Mouse (Mus musculus) limb, embryonic 12.5 days (tissue): ENCODE results near the gene Mettl25. TPM values are rescaled to one million over a fixed set of nuclear protein-coding genes. Genes with fewer than 3 reads are reported as not detected.

ENCODE experiments used
- ATAC-seq: fragments of 200-750 bp; cut with Nextera tagmentation; 2 replicates; pipeline ENCODE4 v1.8.0; 2017; ENCODE audit warnings: low read depth, moderate TSS enrichment; ENCODE audit not compliant: insufficient number of reproducible peaks, insufficient read depth, low FRiP score, low TSS enrichment
- H3K27ac ChIP-seq: fragments of 300-500 bp; sonication (generic); 2 replicates; pipeline ENCODE4 v1.5.1; 2016; ENCODE audit warnings: mild to moderate bottlenecking, moderate library complexity
- H3K27me3 ChIP-seq: fragments of 300-500 bp; sonication (generic); 2 replicates; pipeline ENCODE4 v1.6.1; 2016; ENCODE audit warnings: mild to moderate bottlenecking, moderate library complexity
- H3K36me3 ChIP-seq: fragments of 300-500 bp; sonication (generic); 2 replicates; pipeline ENCODE4 v1.6.1; 2016; ENCODE audit warnings: mild to moderate bottlenecking, moderate library complexity
- H3K4me1 ChIP-seq: fragments of 300-500 bp; sonication (generic); replicated peaks from 2 replicates; pipeline ENCODE4 v1.6.1; 2016
- H3K4me2 ChIP-seq: fragments of 300-500 bp; sonication (generic); 2 replicates; pipeline ENCODE4 v1.6.1; 2016; ENCODE audit warnings: mild to moderate bottlenecking, moderate library complexity
- H3K4me3 ChIP-seq: fragments of 300-500 bp; sonication (generic); replicated peaks from 2 replicates; pipeline ENCODE4 v1.5.1; 2016; ENCODE audit warnings: mild to moderate bottlenecking
- H3K9ac ChIP-seq: fragments of 300-500 bp; sonication (generic); replicated peaks from 2 replicates; pipeline ENCODE4 v1.6.1; 2016; ENCODE audit warnings: mild to moderate bottlenecking, moderate library complexity
- H3K9me3 ChIP-seq: fragments of 300-500 bp; sonication (generic); 2 replicates; pipeline ENCODE4 v1.6.1; 2016; ENCODE audit warnings: mild to moderate bottlenecking, moderate library complexity
- WGBS: fragments of 180-500 bp; shearing (Covaris S2); methylation state at CpG from one replicate; pipeline ENCODE4 v1.1.7; 2016; 5-methylcytosine and 5-hydroxymethylcytosine counted together
- polyA plus RNA-seq: library from polyadenylated mRNA; unstranded; fragments of >200 nt; fragmentation: Nextera tagmentation; extraction: Ambion mirVana; gene quantifications from 2 replicates; pipeline ENCODE4 v1.2.1, GENCODE M21; 2016

Gene Mettl25
- polyA plus RNA-seq, 1 experiment from 2014 or later = 14.2 TPM

DNA sequence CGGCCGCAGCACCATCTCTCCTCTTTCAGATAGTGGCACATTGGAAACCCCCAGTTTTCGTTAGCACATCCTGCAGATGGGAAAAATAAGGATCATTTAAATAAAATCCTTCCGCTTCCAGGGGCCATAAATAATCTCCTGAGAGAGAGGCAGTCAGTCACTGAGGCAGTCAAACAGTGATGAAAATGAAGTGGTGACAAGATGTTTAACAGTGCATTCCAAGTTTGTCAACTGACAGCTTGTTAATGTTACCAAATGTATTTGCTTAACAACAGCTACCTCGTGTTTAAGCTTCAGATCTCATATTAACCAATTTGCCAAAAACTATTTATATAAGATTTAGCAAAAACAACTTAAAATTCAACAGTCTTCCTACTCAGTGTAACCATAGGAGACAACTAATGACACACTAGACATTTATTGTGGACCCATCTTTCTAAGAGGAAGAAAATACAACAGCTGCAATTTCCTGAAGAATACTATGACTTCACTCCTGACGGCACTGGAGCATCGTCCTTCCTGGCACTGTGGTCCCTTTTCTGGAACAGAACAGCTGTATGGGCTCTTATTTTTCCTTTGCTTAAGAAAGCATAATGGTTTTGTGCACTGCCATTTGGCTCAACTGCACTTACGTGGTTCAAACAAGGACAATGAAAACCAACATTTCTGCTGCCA lies 43.8 kb downstream of the Mettl25 start:
- no peak for ATAC-seq
- Histone ChIP-seq H3K4me2 (no peak overlapping the region), H3K27me3 (no peaks in the 10 kb centered on the region), H3K9ac (no peak overlapping the region), H3K4me1 (peaks cover 22% of the 10 kb centered on the region), H3K9me3 (no peaks in the 10 kb centered on the region), H3K27ac (no peak overlapping the region), H3K4me3 (no peak overlapping the region), H3K36me3 (no peaks in the 10 kb centered on the region)
- 52% methylated on average over 8 of the region's 8 CpGs for WGBS

DNA sequence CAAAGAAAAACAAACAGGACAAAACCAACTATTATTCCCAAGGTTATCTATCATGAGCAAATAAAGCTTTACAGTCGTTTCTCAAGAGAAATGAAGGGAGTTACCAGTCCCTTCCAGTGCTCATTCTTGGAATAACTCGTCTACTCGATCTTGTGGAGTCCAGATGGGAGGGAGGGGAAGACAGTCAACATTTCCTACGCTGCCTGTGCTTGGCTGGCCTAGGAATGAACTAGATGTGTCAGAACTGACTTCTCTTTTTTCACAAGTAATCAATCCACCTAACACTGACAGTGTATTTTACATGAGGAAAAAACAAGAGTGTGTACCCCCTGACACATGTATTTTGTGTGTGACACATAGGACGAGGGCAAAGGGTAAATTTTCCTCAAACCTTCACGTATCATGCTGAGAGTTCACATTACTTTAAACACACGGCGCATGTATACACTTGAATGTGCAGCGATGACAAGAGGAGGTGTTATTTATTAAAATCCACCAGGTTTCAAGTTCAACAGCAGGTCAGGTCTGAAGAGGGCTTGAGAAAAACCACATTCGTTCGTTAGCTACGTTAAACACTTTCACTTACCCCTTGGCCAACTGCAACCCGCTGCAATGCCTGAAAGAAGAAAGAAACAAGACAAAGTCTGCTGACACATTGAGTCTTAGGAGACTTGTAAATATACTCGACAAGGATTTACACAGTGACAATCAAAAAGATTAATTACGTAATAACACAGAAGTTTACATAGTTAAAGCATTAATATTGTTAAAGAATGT lies 47.2 kb downstream of the Mettl25 start:
- WGBS = 61% methylated on average over 15 of the region's 15 CpGs
- Histone ChIP-seq H3K9ac (no peak overlapping the region), H3K9me3 (no peaks in the 10 kb centered on the region), H3K4me3 (no peak overlapping the region), H3K4me2 (no peak overlapping the region), H3K27me3 (no peaks in the 10 kb centered on the region), H3K36me3 (no peaks in the 10 kb centered on the region), H3K4me1 (peaks cover 5% of the 10 kb centered on the region; the same call in 1 of the 2 replicates), H3K27ac (no peak overlapping the region)
- no peak for ATAC-seq

DNA sequence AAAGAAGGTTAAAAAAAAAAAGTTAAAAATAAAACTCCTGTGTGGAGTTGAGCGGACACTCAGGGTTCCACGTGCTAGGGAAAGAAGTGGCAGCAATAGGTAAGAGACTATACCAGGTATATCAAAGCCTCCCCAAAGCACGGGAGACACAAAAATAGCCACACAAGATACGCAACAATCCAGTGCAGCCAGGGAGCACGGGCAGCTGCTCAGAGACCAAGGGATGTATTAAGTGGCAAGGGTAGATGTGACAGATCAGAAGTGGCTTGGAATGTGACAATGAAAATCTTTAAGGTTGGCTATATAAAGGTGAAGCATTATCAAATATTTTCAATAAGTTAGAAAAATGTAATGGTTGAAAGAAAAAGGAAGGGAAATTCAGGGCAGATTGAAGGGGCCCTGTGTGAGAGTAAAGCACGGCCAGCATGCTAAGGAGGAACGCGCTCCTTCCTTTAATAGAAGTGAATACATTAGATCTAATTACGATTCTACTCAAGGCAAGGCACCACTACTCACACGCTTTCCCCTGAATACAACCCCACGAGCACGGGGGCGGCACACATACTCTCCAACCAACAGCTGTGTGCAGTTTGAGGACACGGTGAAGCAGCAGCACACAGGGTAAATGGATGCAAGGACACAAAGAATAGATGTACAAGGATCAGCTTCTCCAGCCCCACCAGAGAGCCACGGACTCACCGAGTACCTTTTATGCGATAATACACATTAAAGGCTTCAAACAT lies 52.3 kb downstream of the Mettl25 start:
- Histone ChIP-seq H3K4me1 (peaks cover 2% of the 10 kb centered on the region; the same call in 1 of the 2 replicates), H3K36me3 (no peaks in the 10 kb centered on the region), H3K9ac (no peak overlapping the region), H3K4me2 (no peak overlapping the region), H3K9me3 (no peaks in the 10 kb centered on the region), H3K27me3 (no peaks in the 10 kb centered on the region), H3K4me3 (no peak overlapping the region), H3K27ac (no peak overlapping the region)
- no peak for ATAC-seq
- 85% methylated on average over 17 of the region's 17 CpGs for WGBS

DNA sequence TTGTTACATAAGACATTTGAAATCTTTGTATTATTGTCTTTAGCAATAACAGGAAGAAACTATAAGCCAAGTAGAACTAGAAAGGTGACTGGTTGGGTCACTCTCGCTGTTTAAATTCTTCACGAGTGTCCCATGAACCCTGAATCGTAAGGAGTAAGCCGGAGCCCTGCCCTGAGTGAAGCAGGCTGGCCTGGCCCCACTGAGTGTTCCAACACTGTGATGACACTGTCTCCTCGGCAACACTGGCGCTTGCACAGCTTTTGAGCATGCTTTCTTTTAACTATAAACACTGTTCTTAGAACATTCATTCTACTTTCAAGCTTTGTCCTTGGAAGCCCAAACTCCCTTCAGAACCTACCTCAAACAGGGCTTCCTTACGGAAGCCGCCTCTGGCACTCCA lies 57.4 kb downstream of the Mettl25 start:
- no peak overlapping the region for H3K4me3 ChIP-seq
- ATAC-seq = no peak
- H3K9me3 ChIP-seq = no peaks in the 10 kb centered on the region
- H3K27me3 ChIP-seq = no peaks in the 10 kb centered on the region
- H3K4me2 ChIP-seq = no peak overlapping the region
- H3K27ac ChIP-seq = no peak overlapping the region
- 90% methylated on average over 8 of the region's 8 CpGs for WGBS
- no peaks in the 10 kb centered on the region for H3K4me1 ChIP-seq
- H3K36me3 ChIP-seq = no peaks in the 10 kb centered on the region; the same call in 1 of the 2 replicates
- H3K9ac ChIP-seq = no peak overlapping the region

DNA sequence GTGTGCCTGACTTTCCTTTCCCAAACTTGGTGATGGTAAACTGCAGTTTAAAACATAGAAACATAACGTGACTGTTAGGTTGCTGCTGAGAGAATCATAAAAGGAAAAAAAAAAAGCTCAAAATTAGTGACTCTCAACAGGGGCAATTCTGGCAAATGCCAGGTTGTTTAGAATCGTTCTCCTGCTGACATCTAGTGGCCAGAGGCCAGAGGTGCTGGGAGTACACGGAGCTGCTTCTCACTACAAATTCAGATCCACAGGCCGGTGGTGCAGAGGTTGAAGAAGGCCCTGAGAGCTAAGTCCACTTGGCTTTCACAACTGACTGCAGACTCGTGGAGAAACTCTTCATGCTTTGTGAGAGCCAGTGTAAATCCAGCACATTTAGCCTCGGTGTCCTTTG lies 66.8 kb downstream of the Mettl25 start:
- Histone ChIP-seq H3K27ac (no peak overlapping the region), H3K4me2 (no peak overlapping the region), H3K4me3 (no peak overlapping the region), H3K36me3 (no peaks in the 10 kb centered on the region; the same call in 1 of the 2 replicates), H3K4me1 (no peaks in the 10 kb centered on the region), H3K27me3 (no peaks in the 10 kb centered on the region), H3K9ac (no peak overlapping the region), H3K9me3 (no peaks in the 10 kb centered on the region)
- ATAC-seq = no peak
- 15% methylated on average over 6 of the region's 6 CpGs for WGBS

DNA sequence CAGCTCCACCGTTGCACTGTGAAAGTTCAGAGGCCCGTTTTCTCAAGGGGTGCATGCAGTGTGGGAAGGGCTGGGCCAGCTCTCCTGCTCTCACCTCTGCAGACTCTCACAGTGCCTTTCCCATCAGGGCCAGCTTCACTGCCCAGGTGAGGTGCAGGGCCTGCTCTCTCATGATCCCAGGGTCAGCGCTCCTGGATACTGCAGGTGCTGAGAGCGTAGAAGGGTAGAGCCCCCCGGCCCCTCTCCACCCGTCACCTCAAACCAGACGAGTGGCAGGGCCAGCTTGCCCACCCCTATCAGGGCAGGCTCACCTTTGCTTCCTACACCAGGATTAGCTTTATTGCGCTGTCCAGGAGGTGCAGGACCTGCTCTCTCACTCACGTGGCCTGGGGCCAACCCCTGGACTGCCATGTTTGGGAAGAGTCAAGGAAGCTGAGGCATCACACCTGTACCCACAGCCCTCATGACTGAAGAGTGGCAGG lies 68.3 kb downstream of the Mettl25 start:
- no peaks in the 10 kb centered on the region for H3K9me3 ChIP-seq
- WGBS = 88% methylated on average over 9 of the region's 9 CpGs
- H3K4me3 ChIP-seq = no peak overlapping the region
- no peak overlapping the region for H3K27ac ChIP-seq
- H3K4me2 ChIP-seq = no peak overlapping the region
- 0 out of 2 replicates have a peak, but pooled peaks have one; percentile 38 for ATAC-seq
- no peak overlapping the region for H3K9ac ChIP-seq
- H3K27me3 ChIP-seq = no peaks in the 10 kb centered on the region
- H3K4me1 ChIP-seq = no peaks in the 10 kb centered on the region
- no peaks in the 10 kb centered on the region; the same call in 1 of the 2 replicates for H3K36me3 ChIP-seq

DNA sequence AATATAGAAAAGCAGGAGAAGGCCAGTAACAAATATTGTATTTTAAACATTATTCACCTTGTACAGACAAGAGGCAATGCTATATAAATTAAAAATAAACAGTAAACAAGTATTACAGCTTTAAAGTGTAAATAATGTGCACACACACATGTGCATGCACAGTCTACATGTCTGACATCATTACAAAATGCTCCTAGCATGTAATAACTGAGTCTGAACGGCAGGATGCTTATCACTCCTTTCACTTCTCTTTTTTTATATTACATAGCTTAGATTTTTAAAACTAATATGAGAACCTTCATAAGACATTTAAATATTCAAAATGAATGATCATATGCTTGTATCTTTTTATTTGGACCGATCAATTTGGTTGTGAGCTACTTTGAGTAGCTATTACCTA lies 77.2 kb downstream of the Mettl25 start:
- no peak overlapping the region for H3K27ac ChIP-seq
- ATAC-seq = no peak
- H3K4me1 ChIP-seq = no peaks in the 10 kb centered on the region
- H3K9me3 ChIP-seq = no peaks in the 10 kb centered on the region
- H3K9ac ChIP-seq = no peak overlapping the region
- H3K4me3 ChIP-seq = no peak overlapping the region
- H3K27me3 ChIP-seq = no peaks in the 10 kb centered on the region
- H3K4me2 ChIP-seq = no peak overlapping the region
- no peaks in the 10 kb centered on the region for H3K36me3 ChIP-seq
- 86% methylated on average over 2 of the region's 2 CpGs for WGBS

DNA sequence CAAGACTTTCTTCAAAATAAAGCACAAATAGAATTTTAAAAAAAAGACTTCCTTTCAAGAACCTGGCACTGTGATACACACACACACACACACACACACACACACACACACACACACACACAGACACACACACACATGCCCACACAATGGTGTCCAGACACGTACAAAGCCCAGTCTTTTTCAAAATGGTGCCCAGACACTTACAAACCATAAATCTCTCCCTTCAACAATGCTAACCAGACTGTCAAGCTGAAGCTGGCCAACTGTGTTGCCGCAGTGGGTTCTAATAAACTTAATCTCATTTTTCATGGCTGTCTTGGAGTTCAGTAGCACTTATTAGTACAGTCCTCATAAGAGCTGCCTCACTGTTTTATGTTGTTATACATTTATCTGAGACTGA lies 80.7 kb downstream of the Mettl25 start:
- Histone ChIP-seq H3K4me3 (no peak overlapping the region), H3K9me3 (no peaks in the 10 kb centered on the region), H3K27me3 (no peaks in the 10 kb centered on the region), H3K36me3 (no peaks in the 10 kb centered on the region), H3K9ac (no peak overlapping the region), H3K4me2 (no peak overlapping the region), H3K27ac (no peak overlapping the region), H3K4me1 (no peaks in the 10 kb centered on the region)
- 64% methylated on average over 2 of the region's 2 CpGs for WGBS
- no peak for ATAC-seq

DNA sequence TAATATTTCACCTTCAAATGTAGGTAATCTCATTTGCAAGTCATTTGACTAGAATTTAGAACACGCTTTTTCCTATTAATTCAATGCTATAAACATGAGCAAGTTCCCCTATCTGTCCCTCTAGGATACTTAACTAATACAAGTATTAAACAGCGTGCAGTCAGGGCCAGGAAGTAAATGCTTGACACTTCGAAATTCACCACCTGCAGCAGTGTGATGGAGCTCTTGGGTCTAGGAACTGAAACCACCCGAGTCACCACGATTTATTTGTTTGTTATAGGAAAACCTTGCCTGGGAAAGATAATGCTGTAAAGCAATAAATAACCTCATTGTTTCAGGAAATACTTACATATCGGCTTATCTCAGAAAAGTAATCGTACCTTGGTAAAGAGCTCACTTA lies 81.1 kb downstream of the Mettl25 start:
- H3K9ac ChIP-seq = no peak overlapping the region
- no peaks in the 10 kb centered on the region for H3K4me1 ChIP-seq
- WGBS = 72% methylated on average over 7 of the region's 7 CpGs
- no peak for ATAC-seq
- H3K4me2 ChIP-seq = no peak overlapping the region
- H3K9me3 ChIP-seq = no peaks in the 10 kb centered on the region
- no peaks in the 10 kb centered on the region for H3K27me3 ChIP-seq
- H3K4me3 ChIP-seq = no peak overlapping the region
- H3K36me3 ChIP-seq = no peaks in the 10 kb centered on the region
- H3K27ac ChIP-seq = no peak overlapping the region

DNA sequence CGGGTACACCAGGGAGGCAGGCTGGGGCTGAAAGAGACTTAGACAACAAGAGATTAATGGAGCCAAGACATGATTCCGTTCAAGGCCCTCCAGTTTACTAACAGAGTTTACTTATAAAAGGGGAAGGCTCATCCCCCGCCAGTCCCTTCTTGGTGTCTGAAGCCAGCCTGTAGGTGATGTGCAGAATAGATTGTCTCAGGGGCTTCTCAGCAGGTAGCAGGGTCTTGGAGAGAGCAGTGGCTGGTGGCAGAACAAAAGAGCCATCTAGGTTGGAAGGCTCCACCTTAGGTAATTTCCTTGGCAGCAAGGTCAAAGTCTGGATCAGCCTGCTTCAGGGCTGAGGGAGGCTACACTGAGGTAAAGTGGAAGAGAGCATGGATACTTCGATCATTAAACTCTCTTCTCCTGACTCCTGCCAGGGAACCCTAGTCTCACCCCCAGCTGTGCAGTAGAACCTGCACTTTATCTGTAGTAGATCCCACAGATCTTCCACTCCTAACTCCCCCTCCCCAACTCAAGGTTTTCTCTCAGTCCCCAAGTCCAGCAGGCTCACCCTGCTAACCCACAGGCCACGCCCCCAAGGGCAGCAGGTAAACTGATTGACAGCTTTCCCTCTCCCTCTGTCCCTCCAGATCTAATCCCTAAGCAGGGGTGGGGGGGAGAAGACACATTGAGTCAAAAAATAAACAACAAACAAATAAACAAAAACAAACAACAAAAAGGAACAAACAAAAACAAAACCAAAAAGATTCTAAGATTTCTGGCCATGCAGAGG lies 87.2 kb downstream of the Mettl25 start:
- H3K4me2 ChIP-seq = no peak overlapping the region
- no peak for ATAC-seq
- no peak overlapping the region for H3K4me3 ChIP-seq
- WGBS = 78% methylated on average over 5 of the region's 5 CpGs
- no peaks in the 10 kb centered on the region for H3K4me1 ChIP-seq
- H3K27ac ChIP-seq = no peak overlapping the region
- H3K9ac ChIP-seq = no peak overlapping the region
- H3K36me3 ChIP-seq = no peaks in the 10 kb centered on the region
- no peaks in the 10 kb centered on the region for H3K9me3 ChIP-seq
- no peaks in the 10 kb centered on the region for H3K27me3 ChIP-seq
